8 mouse cellular contexts compared by ENCODE assay signal in the genomic region with DNA sequence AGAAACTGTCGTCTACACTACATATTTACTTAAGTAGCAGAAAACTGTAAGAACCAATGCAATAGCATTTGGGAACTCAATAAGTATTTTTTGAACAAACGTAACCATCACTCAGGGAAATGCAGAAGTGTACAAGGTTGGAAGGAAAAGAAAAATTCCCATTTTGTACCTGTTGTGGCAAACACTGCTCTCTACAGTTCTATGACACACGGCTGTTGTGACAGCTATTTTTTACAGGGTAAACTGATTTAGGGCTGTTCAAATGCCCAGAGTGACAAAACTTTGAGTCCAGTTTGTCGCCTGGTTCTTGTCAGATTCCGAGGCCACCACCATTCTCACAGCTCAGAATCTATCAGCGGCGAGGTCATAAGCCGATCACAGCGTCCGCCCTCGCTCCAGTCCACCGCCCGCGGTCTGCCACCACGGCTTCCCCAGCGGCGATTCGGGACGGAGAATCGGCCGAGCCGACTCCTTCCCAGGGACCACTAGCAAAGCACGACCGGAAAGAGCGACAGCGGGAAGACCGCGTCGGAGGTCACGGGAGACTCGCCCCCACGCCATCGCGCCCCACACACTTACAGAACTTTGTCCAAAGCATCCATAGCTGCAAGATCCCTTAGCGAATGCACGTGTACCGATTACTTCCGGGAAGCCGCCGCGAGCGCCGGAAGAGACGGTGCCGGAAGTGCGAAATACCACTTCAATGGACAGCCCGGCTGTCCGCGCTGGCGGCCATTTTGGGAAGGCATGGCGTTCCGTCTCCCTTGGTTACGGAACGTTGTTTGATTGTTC. TPM values are rescaled to one million over a fixed set of nuclear protein-coding genes. Genes with fewer than 3 reads are reported as not detected.
DNase-seq lines count a peak whose midpoint lies in the region; ATAC-seq and TF ChIP-seq lines count a peak whose summit lies in the region.

Gene Rpf2, minus strand, starts transcription at position 663 of the 792 bp plus-strand sequence.

- TF ChIP-seq CTCF in left cerebral cortex, adult 2 months (IDR thresholded peaks at IDR 0.05), result no peak

- peaks cover 15% of the 10 kb centered on the region for H3K4me1 ChIP-seq in hindbrain, embryonic 15.5 days (replicated peaks)

- peaks cover 49% of the 10 kb centered on the region for H3K36me3 ChIP-seq in hindbrain, embryonic 15.5 days

- H3K4me2 ChIP-seq in hindbrain, embryonic 15.5 days, result peak within 1 kb of the TSS; percentile 79

- H3K4me3 ChIP-seq in hindbrain, embryonic 15.5 days, result peak within 1 kb of the TSS; percentile 82
- H3K4me3 ChIP-seq in left cerebral cortex, adult 2 months, result peak within 1 kb of the TSS; percentile 84

- peak; percentile 94 for ATAC-seq in hindbrain, embryonic 15.5 days (ENCODE audit: low FRiP score, low read depth)
- ATAC-seq in megakaryocyte, adult 5-6 weeks (ENCODE audit: poor library complexity, severe bottlenecking), result peak; percentile 98

- under 1% methylated on average over 54 of the region's 54 CpGs for WGBS in hindbrain, embryonic 15.5 days

- intact Hi-C loops in left cerebral cortex, adult 2 months (cut with DNase I), result loop anchor here (1.0 kb wide), 3 partner anchors 11 to 288 kb away; partner anchors contain the start of gene Amd1

- peak; percentile 63 for DNase-seq in WW6 (ENCODE audit: low read depth, low spot score)
- DNase-seq in cerebellum, postnatal 25 days, result peak; percentile 83 to 90
- peak; percentile 77 to 87 for DNase-seq in frontal cortex, postnatal 36 days (ENCODE audit: low spot score in 2 of 2)
- DNase-seq in left cerebral cortex, adult 2 months (ENCODE audit: extremely low spot score in 1 of 2, low spot score in 2 of 2), result peak; percentile 81 to 83
- DNase-seq in right cerebral cortex, adult 2 months (ENCODE audit: low spot score in 2 of 2), result peak; percentile 82 to 87
- peak; percentile 65 to 80 for DNase-seq in urinary bladder, postnatal 36 days (ENCODE audit: low spot score in 2 of 2)

- peak within 1 kb of the TSS; percentile 57 for H3K9ac ChIP-seq in hindbrain, embryonic 15.5 days

- H3K27me3 ChIP-seq in hindbrain, embryonic 15.5 days, result no peaks in the 10 kb centered on the region

- H3K9me3 ChIP-seq in hindbrain, embryonic 15.5 days, result no peaks in the 10 kb centered on the region

- peak within 1 kb of the TSS; percentile 84 for H3K27ac ChIP-seq in hindbrain, embryonic 15.5 days (replicated peaks)
- H3K27ac ChIP-seq in left cerebral cortex, adult 2 months, result peak within 1 kb of the TSS; percentile 60

RNA-seq across cellular contexts. Expression of gene Rpf2, which starts in this region (rescaled TPM):
- 63.7 and 66.1 TPM in 2 replicates for polyA plus RNA-seq in hindbrain, embryonic 15.5 days (2015; fragmentation: Nextera tagmentation; extraction: Ambion mirVana)
- total RNA-seq in left cerebral cortex, adult 2 months (2021), result 10 to 100 TPM; 15.2 to 15.6 TPM
- 56.7 and 57.2 TPM in 2 replicates for total RNA-seq in megakaryocyte, adult 5-6 weeks (2015)
- total RNA-seq in megakaryocyte, adult 5-6 weeks (2017), result 81.2 and 104 TPM in 2 replicates

Comparison
In these comparisons a context has a peak if more than half of its experiments do, and no peak if none do; other contexts are left out.
1. Peak in every context shown above with its lines: DNase-seq, ATAC-seq, H3K4me3 ChIP-seq and H3K27ac ChIP-seq.